Mouse (Mus musculus) testis, postnatal 14 days (tissue): Measurements from ENCODE around the gene H2afb2.

ENCODE experiments used
- DNase-seq: peaks from one replicate; pipeline ENCODE4 v3.0.0; 2021; ENCODE audit warnings: low spot score

Gene H2afb2

GRCm38 (mm10) chrX:116680878-116681277, at the start of gene H2afb2:
Gene H2afb2, plus strand, starts transcription at chrX:116681178.
- no peak for DNase-seq
